Mouse (Mus musculus) fibroblast of lung, adult 2 months (primary cell): ENCODE results near the gene Mef2c.

Source experiments
- DNase-seq: peaks from one replicate; pipeline ENCODE4 v3.0.0-alpha.2; 2011; ENCODE audit warnings: low read depth

The Mef2c gene

GRCm38 (mm10) chr13:83573327-83573726, 69.5 kb downstream of the Mef2c start:
- no peak for DNase-seq

DNA sequence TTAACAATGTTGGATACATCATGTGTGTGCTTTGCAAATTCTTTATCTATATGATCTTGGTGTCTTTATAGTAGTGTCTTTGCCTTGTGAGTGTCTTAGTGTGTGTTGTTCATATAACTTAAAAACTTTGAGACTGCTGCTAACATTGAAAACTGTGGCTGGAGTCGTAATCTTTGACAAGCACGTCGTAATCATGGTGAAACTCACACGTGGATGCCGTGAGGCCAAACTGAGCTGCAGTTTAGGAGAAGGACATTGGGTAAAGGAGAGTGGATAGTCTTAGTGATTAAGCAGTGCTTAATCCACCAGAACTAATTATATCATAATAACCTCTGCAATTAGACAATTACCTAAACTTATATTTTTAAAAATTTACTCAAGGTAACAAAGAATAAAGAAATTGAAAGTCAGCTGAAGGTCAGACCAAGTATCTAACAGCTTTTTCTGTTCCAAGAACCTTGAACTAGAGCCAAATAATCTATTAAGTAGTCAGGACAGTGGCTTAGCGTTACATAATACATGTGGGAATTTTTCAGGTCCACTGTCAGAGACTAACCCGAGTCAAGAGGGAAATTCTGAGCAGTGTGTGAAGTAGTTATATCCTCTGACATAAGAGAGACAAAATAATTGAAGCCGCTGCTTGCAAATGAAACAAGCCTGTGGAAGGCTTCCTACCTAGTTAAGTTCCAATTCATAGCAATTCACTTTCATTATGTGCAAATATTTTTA, 70.2 kb downstream of the Mef2c start:
- DNase-seq = no peak

DNA sequence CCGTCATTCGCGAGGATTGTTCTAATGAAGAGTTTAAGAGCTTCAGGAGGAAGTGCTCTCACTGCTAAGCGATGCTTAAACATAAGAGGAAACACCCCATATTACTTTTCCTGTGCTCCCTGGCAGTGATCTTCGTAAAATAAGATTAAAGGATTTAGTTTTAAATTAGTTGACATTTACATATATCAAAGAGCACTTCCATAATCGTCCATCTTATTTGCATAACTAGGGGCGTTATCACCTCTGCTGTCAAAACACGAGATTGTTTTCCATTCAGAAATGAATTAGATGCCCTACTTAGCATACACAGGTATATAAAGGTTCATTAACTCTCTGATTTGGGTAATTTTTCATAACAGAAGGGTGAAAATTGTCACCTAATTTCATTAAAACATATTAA, 71.0 kb downstream of the Mef2c start:
- no peak for DNase-seq

DNA sequence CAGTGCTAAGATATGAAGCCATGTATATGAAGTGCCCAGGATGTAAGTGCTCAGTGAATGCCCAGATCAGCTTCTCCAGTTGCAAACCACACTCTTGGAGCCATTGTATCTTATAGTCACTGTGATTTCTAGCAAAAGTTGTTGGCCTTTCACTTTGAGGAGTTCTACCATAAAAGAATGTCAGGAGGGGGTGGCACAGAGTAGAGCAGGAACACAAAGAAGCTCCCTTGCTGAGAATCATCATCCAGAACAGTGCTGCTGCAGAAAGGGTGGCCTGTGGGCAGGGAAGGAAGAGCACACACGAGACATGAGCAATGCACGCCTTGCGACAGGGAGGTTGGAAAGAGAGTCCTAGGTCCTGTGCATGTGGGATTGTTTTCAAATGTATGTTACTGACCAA, 75.6 kb downstream of the Mef2c start:
- DNase-seq = no peak

DNA sequence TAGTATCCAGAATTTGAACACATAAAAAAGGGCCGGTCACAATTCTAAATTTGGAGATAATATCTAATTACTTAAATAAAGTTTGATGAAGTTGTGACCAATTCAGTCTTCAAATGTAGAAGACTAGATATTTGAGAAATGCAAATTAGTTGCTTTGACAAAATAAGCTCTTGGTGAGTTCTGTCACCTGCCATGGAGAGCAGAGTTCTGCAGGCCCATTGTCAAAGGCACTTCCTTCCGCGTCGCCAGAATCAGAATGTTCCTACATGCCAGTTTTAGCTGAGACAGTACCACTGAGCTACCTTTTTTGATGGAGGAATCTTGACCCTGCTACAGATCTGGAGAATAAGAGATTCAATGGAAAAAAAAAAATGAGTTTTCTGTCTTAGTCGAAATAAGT, 77.0 kb downstream of the Mef2c start:
- no peak for DNase-seq

DNA sequence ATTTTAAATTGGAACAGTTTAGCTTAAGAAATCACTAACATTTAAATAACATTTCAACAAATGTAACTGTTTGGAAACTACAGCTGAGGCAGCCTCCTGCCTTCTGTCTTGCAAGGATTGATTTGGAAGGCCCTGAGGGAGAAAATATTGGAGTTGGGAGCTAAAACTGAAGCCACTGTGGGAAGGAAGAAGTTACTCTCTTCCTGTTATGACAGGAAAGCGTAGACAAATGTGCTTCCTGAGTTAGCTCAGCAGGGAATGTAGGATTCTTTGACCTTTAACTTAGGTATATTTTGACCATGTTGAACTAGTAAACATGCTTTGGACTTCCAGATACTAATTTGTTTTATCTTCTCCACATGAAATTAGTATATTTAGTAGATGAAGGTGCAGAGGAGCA, 78.7 kb downstream of the Mef2c start:
- DNase-seq = no peak

DNA sequence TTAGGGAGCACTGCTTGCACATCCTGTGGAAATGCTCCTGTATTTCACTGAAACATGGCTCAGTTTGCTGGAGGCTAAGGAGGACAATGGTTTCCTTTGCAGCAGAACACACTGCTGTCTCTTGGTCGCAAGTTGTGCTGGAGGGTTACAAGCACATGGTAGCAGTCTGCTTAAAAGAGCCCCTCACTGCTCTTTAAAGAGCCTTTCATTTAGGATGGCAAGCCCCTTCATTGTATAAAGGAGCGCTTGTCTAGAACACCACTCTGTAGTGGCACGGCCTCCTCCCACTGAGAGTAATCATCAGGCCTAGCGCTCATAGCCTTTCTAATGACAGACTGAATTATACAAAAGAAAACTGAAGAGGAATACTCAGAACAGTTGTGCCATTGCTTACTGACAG, 80.0 kb downstream of the Mef2c start:
- DNase-seq = no peak

DNA sequence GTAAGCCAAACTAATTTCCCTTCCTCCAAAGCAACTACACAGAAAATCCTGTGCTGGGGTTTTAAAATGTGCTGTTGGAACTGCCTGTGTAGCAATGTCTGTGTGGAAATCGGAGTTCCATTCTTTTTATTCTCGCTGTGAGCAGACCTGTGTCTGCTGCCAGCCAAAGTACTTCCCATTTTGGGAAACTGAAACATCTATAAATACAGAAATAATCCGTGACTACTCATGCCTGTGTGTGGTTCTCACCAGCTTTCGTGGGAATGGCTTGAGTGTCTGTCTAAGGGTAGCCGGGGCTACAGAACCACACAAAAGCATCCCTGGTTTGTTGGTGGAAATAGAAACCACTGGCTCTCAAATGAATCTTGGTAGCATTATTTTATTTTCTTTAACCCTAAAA, 81.5 kb downstream of the Mef2c start:
- DNase-seq = peak; percentile 44

DNA sequence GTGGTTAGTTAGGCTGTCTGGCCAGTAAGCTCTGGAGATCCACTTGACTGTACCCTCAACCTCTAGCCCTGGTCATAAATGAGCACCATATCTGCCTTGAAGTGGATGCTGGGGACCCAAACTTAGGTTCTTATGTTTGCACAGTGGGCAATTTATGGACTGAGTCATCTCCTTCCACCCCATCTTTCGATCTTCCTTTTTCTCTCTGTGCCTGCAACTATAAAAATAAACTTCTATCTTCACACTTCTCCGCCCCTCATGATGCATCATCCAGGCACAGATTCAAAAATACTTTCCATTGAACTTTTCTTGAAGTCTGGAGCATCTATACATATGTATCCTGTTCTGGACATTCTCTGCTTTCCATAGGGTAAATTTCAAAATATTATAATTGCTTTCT, 84.4 kb downstream of the Mef2c start:
- no peak for DNase-seq

- no peak for DNase-seq
Observed at GRCm38 (mm10) chr13:83590886-83591285, 87.1 kb downstream of the Mef2c start.

- no peak for DNase-seq
Observed at GRCm38 (mm10) chr13:83595429-83595828, 91.6 kb downstream of the Mef2c start.

- DNase-seq = no peak
Observed at GRCm38 (mm10) chr13:83596989-83597738, 93.3 kb downstream of the Mef2c start.

DNA sequence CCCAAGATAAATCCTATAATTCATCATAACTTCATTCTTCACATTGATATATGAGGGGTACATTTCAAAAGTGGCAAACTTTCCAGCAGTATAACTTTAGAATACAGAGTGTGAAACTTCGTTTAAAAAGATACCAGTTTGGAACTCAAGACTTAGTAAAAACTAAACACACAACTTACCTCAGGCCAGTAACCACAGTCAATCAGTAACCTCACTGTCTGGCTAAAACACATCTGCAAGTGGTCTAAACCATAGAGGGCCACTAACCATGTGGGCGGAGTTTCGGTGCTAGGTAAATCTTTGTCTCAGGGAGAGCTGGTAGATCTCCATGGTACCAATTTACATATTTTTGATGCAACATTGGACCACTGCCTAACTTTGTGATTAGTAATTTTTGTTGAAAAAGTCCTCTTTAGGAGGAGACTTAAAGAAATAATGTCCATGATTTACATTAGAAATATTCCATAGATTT, 93.9 kb downstream of the Mef2c start:
- DNase-seq = no peak

GRCm38 (mm10) chr13:83600301-83600700, 96.5 kb downstream of the Mef2c start:
- DNase-seq = no peak

- no peak for DNase-seq
Observed at GRCm38 (mm10) chr13:83601741-83602140, 97.9 kb downstream of the Mef2c start.

DNA sequence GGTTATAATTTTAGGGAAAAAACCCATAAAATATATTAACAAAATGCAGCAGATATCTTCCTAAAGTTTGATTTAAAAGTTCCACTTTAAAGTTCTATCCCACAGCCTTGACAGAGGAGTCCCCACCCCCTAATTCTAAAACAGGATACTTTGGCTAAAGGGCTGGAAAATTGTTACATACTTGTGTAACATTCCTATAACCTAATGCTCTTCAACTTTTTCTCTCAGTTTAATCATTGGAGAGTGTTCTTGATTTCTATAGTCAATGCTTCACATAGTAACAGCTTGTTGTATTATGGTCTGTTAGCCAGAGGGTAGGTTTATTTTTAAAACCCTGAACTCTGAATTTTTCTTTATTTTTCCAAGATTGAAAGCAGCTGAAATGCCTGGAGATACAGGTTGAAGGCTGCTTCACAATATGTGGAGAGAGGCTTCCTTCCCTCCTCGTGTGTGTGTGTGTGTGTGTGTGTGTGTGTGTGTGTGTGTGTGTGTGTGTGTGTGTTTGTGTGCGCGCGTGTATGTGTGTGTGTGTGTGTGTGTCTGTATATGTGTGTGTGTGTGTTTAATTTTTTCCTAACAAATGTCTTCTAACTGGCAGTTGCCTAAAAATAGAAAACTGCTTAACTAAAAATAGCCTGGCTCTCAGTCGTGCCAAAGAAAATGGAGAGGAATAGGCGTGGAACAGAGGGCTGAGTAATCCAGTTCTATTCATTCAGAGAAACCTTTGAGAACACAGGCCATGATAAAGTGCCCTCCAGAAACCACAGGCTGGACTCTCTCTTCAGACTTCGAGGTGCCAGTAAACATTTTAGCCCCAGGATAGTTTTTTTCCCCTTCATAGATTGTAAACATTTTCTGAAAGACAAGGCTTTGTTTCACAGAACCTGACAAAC, 99.8 kb downstream of the Mef2c start:
- DNase-seq = peak; percentile 89

GRCm38 (mm10) chr13:83604320-83604719, 100.5 kb downstream of the Mef2c start:
- DNase-seq = peak; percentile 85

DNA sequence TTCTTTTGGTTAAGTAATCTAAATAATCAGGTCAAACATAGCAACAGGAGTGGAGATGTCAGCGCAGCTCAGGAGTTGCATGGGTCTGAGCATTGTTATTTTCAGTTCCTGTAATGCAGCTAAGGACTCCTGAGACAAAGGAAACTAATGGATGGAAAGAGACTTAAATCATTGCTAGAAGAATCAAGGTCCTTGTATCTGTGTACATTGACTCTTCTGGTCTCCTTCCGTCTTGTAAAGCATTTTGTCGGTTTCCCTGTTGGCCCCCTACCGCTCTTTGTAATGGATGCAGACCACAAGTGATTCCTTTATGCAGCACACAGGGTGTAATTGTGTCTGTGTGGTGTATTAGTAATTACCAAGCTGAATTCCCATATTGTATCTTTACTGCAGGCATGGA, 101.0 kb downstream of the Mef2c start:
- DNase-seq = no peak

- DNase-seq = no peak
Observed at GRCm38 (mm10) chr13:83607883-83608581, 104.2 kb downstream of the Mef2c start.

DNA sequence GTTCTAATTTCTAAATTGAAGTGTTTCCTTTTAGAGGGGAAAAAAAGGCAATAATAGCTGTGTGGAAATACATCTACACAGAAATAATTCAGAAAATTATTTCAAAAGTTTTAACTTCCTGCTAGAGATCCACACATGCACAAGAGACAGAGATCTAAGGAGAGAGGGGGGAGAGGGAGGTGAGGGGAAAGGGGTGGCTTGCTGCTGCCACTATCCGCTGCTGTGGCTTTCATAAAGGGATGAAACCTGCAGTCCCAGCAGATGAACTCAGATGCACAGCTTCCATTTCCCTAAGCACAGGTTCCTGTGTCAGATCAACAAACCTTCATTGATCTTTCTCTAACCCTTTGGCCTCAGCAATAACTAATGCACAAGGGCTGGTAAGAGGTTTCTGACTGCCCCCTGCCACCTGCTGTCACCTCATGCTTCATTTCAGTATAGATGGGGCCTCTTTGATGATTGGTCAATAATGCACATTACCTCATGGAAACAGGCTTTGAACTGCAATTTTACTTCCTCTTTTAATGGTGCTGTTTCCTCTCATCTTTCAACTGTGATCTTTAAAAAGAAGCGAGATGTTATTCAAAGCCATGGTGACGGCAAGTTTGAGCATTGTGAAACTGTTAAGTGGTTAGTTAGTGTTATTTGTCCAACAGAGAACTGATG, 105.2 kb downstream of the Mef2c start:
- DNase-seq = no peak

DNA sequence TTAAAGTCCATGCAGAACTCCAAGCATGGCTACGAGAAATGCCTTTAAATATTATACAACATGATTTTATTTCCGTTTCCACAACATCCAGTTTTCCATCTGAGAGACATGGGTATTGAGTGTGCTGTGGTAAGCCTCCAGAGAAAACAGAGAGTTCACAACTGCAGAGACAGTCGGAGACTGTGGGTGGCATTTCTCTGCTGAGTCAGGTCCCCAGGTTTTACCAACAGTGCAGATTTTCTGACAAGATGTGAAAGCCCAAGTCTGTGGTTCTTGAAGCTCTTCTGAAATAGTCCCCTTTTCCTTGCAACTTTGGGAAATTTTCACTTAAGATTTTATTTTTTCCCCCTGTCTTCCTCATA, 105.7 kb downstream of the Mef2c start:
- DNase-seq = no peak
